Mouse (Mus musculus): Measurements from ENCODE around the gene Hoxa7. TPM values are rescaled to one million over a fixed set of nuclear protein-coding genes. Genes with fewer than 3 reads are reported as not detected.

The Hoxa7 gene
- polyA plus RNA-seq, 1 experiment from 2014 or later, result 90.8 TPM

DNA sequence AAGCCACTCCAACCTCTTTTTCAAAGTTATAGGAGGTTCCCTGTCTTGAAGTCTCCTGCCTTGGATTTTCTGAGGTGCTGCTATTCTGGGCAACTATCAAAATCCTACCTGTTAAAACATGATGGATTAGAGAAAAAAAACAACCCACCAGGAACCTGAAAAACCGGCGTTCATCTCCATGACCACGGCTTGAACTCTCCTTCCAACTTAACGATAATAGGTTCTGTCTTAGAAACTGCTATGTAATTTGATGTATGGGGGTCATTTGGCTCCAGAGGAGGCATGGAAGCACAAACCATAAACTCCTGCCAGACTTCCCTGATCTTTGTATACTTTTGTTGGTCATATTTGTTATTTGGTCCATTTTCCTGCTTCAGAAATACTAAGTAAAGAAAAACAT is 48.0 kb downstream of the Hoxa7 start:
- peaks cover 4% of the 10 kb centered on the region; the same call in 1 of the 2 replicates for H3K36me3 ChIP-seq (ENCODE audit: control insufficient read depth, insufficient read depth, low read length)
- peaks cover 83% of the 10 kb centered on the region for H3K4me1 ChIP-seq (ENCODE audit: control insufficient read depth, insufficient read depth, low read length)
- no peaks in the 10 kb centered on the region for H3K9me3 ChIP-seq (ENCODE audit: control insufficient read depth, low read length)
- H3K27me3 ChIP-seq (ENCODE audit: control insufficient read depth, insufficient read depth, low read length), result no peaks in the 10 kb centered on the region
- H3K27ac ChIP-seq (ENCODE audit: low read depth, low read length), result peak overlapping the region; percentile 93; the same call in 1 of the 2 replicates
- no peak for ATAC-seq (ENCODE audit: low read depth)
- H3K4me3 ChIP-seq (ENCODE audit: low read depth, low read length), result peak overlapping the region; percentile 4; the same call in 1 of the 2 replicates
- WGBS, result 4% methylated on average over 4 of the region's 4 CpGs
- no peak overlapping the region for H3K9ac ChIP-seq (replicated peaks; ENCODE audit: low read depth, low read length)
- H3K4me2 ChIP-seq (ENCODE audit: low read depth, low read length), result peak overlapping the region; percentile 25; the same call in 1 of the 2 replicates

DNA sequence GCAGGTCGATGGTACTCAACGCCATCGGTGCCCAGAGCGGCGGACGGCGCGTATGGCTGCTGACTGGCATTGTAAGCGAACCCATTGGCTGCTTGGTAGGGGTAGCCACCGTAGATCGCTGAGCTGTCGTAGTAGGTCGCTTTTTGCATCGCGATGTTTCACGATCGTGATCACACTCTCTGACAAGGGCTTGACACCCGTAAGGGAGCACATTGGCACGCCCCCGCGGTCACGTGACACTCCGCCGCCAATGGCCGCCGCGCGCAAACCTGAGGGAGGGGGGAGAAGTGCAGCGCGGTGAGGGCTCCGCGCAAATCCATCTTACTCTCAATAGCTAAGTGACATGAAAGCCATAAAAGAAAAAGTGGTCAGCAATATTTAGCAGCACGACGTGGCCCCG is 49.2 kb downstream of the Hoxa7 start:
- Histone ChIP-seq H3K4me2 (ENCODE audit: low read depth, low read length) (peak overlapping the region; percentile 65), H3K27me3 (ENCODE audit: control insufficient read depth, insufficient read depth, low read length) (no peaks in the 10 kb centered on the region), H3K9ac (replicated peaks; ENCODE audit: low read depth, low read length) (peak overlapping the region; percentile 64), H3K9me3 (ENCODE audit: control insufficient read depth, low read length) (no peaks in the 10 kb centered on the region), H3K27ac (ENCODE audit: low read depth, low read length) (peak overlapping the region; percentile 93), H3K4me1 (ENCODE audit: control insufficient read depth, insufficient read depth, low read length) (peaks cover 83% of the 10 kb centered on the region), H3K36me3 (ENCODE audit: control insufficient read depth, insufficient read depth, low read length) (peaks cover 7% of the 10 kb centered on the region; the same call in 1 of the 2 replicates), H3K4me3 (ENCODE audit: low read depth, low read length) (peak overlapping the region; percentile 25)
- under 1% methylated on average over 32 of the region's 35 CpGs for WGBS
- peak; percentile 79 for ATAC-seq (ENCODE audit: low read depth)

DNA sequence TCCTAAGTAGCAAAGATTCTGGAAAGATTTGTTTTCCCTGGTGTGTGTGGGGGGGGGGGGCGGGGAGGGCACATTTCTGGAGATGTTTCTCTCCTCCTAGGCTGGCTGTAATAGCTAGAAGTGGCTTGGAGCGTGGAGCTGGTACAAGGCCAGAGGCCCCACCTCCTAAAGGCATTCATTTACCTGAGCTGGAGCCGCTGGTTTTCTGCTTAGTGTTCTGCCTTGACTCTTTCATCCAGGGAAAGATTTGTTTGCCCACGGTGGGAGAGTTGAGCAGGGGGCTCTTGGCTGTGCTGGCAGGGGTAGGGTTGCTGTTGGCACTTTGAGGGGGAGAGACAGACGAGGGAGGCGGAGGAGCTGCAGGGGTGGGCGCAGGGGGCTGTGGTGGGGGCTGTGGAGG is 49.7 kb downstream of the Hoxa7 start:
- H3K9ac ChIP-seq (replicated peaks; ENCODE audit: low read depth, low read length), result peak overlapping the region; percentile 64
- peaks cover 83% of the 10 kb centered on the region for H3K4me1 ChIP-seq (ENCODE audit: control insufficient read depth, insufficient read depth, low read length)
- H3K9me3 ChIP-seq (ENCODE audit: control insufficient read depth, low read length), result no peaks in the 10 kb centered on the region
- H3K27me3 ChIP-seq (ENCODE audit: control insufficient read depth, insufficient read depth, low read length), result no peaks in the 10 kb centered on the region
- H3K27ac ChIP-seq (ENCODE audit: low read depth, low read length), result peak overlapping the region; percentile 93
- H3K36me3 ChIP-seq (ENCODE audit: control insufficient read depth, insufficient read depth, low read length), result peaks cover 7% of the 10 kb centered on the region; the same call in 1 of the 2 replicates
- 6% methylated on average over 7 of the region's 7 CpGs for WGBS
- ATAC-seq (ENCODE audit: low read depth), result no peak; the same call in 1 of the 2 replicates
- H3K4me3 ChIP-seq (ENCODE audit: low read depth, low read length), result peak overlapping the region; percentile 25
- peak overlapping the region; percentile 65 for H3K4me2 ChIP-seq (ENCODE audit: low read depth, low read length)

DNA sequence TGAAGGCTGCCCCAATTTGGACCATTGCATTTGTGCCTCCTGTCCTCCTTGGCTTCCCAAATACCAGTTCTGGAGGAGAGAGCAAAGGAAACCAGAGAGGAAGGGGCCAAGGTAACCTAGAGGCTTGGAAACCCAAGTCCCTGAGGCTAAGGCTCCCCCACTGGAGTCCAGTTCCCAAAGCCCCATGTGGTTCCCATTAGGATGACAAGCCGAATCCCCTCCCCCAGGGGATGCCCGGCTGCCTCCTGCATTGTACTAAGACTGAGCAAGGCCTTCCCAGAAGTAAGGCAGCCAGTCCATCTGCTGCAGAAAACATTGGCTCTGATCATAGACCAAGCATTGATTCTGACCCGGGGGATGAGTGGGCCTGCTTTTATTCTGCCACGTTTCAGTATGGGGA is 50.3 kb downstream of the Hoxa7 start:
- H3K4me2 ChIP-seq (ENCODE audit: low read depth, low read length), result peak overlapping the region; percentile 65; the same call in 1 of the 2 replicates
- H3K4me1 ChIP-seq (ENCODE audit: control insufficient read depth, insufficient read depth, low read length), result peaks cover 85% of the 10 kb centered on the region
- no peaks in the 10 kb centered on the region for H3K27me3 ChIP-seq (ENCODE audit: control insufficient read depth, insufficient read depth, low read length)
- H3K27ac ChIP-seq (ENCODE audit: low read depth, low read length), result peak overlapping the region; percentile 93
- no peak overlapping the region for H3K4me3 ChIP-seq (ENCODE audit: low read depth, low read length)
- H3K36me3 ChIP-seq (ENCODE audit: control insufficient read depth, insufficient read depth, low read length), result peaks cover 7% of the 10 kb centered on the region; the same call in 1 of the 2 replicates
- no peaks in the 10 kb centered on the region for H3K9me3 ChIP-seq (ENCODE audit: control insufficient read depth, low read length)
- ATAC-seq (ENCODE audit: low read depth), result no peak
- peak overlapping the region; percentile 33; the same call in 1 of the 2 replicates for H3K9ac ChIP-seq (replicated peaks; ENCODE audit: low read depth, low read length)
- WGBS, result 1% methylated on average over 4 of the region's 4 CpGs

DNA sequence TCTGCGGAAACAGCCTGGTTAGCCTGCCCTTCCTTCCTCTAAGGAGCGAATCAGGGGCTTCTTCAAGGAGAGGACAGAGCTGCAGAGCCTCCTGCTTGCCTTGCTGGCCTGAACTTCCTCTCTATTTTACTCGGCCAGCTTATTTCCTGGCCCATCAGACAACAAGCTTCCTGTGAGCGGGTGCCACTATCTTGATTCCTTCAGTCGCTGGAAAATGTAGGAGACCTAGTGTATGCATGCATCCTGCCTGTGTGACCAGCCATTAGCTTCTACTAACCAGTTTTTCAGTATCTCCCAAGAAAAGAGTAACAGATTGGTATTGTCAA is 50.8 kb downstream of the Hoxa7 start:
- H3K4me2 ChIP-seq (ENCODE audit: low read depth, low read length), result peak overlapping the region; percentile 65
- no peak overlapping the region for H3K4me3 ChIP-seq (ENCODE audit: low read depth, low read length)

DNA sequence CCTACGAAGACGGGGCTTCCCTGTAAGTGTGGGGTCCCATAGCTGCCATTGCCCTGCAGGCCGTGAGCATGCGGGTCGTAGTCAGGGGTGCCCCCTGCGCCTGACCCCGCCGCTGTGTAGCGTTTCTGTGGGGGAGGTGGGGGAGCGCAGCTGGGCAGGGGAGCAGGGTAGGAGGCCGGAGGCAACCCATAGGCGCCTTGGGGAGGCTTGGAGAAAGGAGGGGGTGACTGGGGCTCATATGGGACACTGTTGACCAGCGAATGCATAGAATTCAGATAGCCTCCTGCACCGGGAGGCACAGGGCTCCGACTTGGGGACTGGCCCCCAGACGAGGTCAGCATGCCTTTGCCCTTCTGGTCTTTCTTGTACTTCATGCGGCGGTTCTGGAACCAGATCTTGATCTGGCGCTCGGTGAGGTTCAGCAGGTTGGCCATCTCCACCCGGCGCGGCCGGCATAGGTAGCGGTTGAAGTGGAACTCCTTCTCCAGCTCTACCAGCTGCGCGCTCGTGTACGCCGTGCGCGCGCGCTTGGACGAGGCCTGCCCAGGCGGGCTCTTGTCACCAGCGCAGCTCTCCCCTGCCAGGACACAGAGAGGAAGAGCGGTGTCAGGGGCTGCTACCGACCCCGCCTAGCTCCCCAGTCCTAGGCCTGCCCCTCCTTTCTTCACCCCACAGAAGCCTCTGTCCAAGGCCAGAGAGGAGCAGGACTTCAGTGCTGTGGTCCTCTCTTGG is 51.3 kb downstream of the Hoxa7 start:
- peak overlapping the region; percentile 65 for H3K4me2 ChIP-seq (ENCODE audit: low read depth, low read length)
- 6% methylated on average over 40 of the region's 40 CpGs for WGBS
- no peak overlapping the region; the same call in 1 of the 2 replicates for H3K4me3 ChIP-seq (ENCODE audit: low read depth, low read length)
- peak overlapping the region; percentile 93 for H3K27ac ChIP-seq (ENCODE audit: low read depth, low read length)
- peaks cover 85% of the 10 kb centered on the region for H3K4me1 ChIP-seq (ENCODE audit: control insufficient read depth, insufficient read depth, low read length)
- no peak for ATAC-seq (ENCODE audit: low read depth)
- H3K9me3 ChIP-seq (ENCODE audit: control insufficient read depth, low read length), result no peaks in the 10 kb centered on the region
- peak overlapping the region; percentile 33 for H3K9ac ChIP-seq (replicated peaks; ENCODE audit: low read depth, low read length)
- H3K27me3 ChIP-seq (ENCODE audit: control insufficient read depth, insufficient read depth, low read length), result no peaks in the 10 kb centered on the region
- peaks cover 7% of the 10 kb centered on the region; the same call in 1 of the 2 replicates for H3K36me3 ChIP-seq (ENCODE audit: control insufficient read depth, insufficient read depth, low read length)

More for the DNA sequence above, 50.8 kb downstream of the Hoxa7 start:
- H3K27ac ChIP-seq (ENCODE audit: low read depth, low read length), result peak overlapping the region; percentile 93
- H3K4me1 ChIP-seq (ENCODE audit: control insufficient read depth, insufficient read depth, low read length), result peaks cover 85% of the 10 kb centered on the region
- H3K36me3 ChIP-seq (ENCODE audit: control insufficient read depth, insufficient read depth, low read length), result peaks cover 7% of the 10 kb centered on the region; the same call in 1 of the 2 replicates
- no peaks in the 10 kb centered on the region for H3K9me3 ChIP-seq (ENCODE audit: control insufficient read depth, low read length)
- ATAC-seq (ENCODE audit: low read depth), result no peak
- peak overlapping the region; percentile 33 for H3K9ac ChIP-seq (replicated peaks; ENCODE audit: low read depth, low read length)
- no peaks in the 10 kb centered on the region for H3K27me3 ChIP-seq (ENCODE audit: control insufficient read depth, insufficient read depth, low read length)
- 10% methylated on average over 5 of the region's 5 CpGs for WGBS

DNA sequence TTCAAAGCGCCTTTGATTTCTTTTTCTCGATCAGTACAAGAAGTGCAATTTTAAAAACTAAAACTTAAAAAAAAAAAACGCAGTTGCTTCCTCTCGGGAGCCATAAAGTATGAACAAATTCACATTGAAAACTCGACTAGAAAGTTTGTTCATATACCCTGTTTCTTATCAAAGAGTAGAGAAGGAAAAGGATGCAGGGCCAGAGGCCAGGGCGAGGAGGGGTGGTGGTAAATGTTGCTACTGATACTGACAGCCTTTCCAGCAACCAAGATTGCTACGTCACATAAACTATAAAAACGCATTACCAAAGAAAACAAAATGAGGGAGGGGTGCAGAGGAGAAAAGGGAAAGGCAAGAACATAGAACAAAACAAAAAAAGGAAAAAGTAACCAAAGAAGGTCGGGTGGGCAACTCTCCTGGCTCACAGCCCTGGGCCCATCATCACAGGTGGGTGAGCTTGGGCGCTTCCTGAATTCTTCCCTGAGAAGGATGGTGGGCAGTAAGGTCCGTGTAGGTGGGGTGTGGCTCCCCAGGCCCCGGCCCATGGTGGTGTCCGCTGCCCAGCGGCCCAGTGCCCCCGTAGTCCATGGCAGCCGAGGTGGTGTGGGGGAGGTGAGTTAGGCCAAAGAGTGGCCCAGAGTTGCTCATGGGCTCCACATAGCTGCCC is 52.0 kb downstream of the Hoxa7 start:
- no peaks in the 10 kb centered on the region for H3K9me3 ChIP-seq (ENCODE audit: control insufficient read depth, low read length)
- no peak overlapping the region for H3K4me3 ChIP-seq (ENCODE audit: low read depth, low read length)
- no peaks in the 10 kb centered on the region for H3K27me3 ChIP-seq (ENCODE audit: control insufficient read depth, insufficient read depth, low read length)
- peak overlapping the region; percentile 65 for H3K4me2 ChIP-seq (ENCODE audit: low read depth, low read length)
- H3K4me1 ChIP-seq (ENCODE audit: control insufficient read depth, insufficient read depth, low read length), result peaks cover 87% of the 10 kb centered on the region
- 11% methylated on average over 16 of the region's 16 CpGs for WGBS
- H3K9ac ChIP-seq (replicated peaks; ENCODE audit: low read depth, low read length), result peak overlapping the region; percentile 33
- ATAC-seq (ENCODE audit: low read depth), result no peak
- peaks cover 7% of the 10 kb centered on the region; the same call in 1 of the 2 replicates for H3K36me3 ChIP-seq (ENCODE audit: control insufficient read depth, insufficient read depth, low read length)
- peak overlapping the region; percentile 93 for H3K27ac ChIP-seq (ENCODE audit: low read depth, low read length)

DNA sequence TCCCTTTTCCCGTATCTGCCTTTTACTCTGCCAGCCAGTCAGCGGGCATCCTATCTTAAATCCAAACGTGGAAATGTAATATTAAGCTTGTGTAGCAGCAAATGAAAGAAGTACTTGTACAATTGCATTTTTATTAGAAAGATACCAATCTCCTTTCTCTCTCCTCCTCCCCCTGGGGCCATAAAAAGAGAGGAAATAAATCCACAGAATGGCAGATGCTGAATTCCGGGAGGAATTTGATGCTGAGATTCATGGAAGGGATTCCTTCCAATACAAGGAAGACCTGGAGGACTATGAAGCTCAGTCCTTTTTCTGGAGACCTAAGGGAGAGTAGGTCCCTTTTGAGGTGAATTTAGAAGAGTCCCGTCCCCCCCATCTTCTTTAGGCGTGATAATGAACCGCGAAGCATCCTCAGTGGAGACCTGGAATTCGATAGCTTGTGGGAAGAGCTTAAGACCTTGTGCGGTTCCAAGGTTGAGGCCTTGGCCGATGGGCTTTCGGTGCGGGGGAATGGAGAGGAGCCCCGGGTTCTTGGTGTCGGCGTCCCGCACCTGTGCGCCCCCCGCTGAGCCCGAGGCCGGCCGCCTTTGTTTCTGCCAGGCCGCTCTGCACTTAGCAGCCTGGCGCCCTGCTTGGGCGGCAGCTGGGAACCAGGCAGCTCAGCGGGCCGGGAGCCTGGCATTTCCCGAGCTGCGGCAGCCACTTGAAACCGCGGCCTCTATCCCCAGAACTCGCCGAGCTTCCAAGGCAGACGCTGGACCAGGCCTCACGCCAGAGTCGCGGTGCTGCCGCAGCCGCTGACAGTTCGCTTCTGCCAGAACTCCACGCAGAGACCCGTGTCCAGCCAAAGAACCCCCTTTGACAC is 53.2 kb downstream of the Hoxa7 start:
- H3K27me3 ChIP-seq (ENCODE audit: control insufficient read depth, insufficient read depth, low read length), result no peaks in the 10 kb centered on the region
- peak overlapping the region; percentile 99 for H3K27ac ChIP-seq (ENCODE audit: low read depth, low read length)
- H3K36me3 ChIP-seq (ENCODE audit: control insufficient read depth, insufficient read depth, low read length), result peaks cover 7% of the 10 kb centered on the region; the same call in 1 of the 2 replicates
- peak overlapping the region; percentile 75 for H3K9ac ChIP-seq (replicated peaks; ENCODE audit: low read depth, low read length)
- ATAC-seq (ENCODE audit: low read depth), result no peak
- under 1% methylated on average over 42 of the region's 42 CpGs for WGBS
- peak overlapping the region; percentile 26 for H3K4me3 ChIP-seq (ENCODE audit: low read depth, low read length)
- H3K4me1 ChIP-seq (ENCODE audit: control insufficient read depth, insufficient read depth, low read length), result peaks cover 91% of the 10 kb centered on the region
- H3K4me2 ChIP-seq (ENCODE audit: low read depth, low read length), result peak overlapping the region; percentile 65
- no peaks in the 10 kb centered on the region for H3K9me3 ChIP-seq (ENCODE audit: control insufficient read depth, low read length)
